ENCODE assay signal across 8 mouse cellular contexts in genomic region chr9:57998032-57998659, GRCm38 (mm10). TPM values are rescaled to one million over a fixed set of nuclear protein-coding genes. Genes with fewer than 3 reads are reported as not detected.
DNase-seq lines count a peak whose midpoint lies in the region; ATAC-seq and TF ChIP-seq lines count a peak whose summit lies in the region.

No protein-coding gene starts in this region.

- H3K27ac ChIP-seq in forebrain, embryonic 11.5 days (ENCODE audit: low read depth, low read length) = no peak overlapping the region
- H3K27ac ChIP-seq in hindbrain, embryonic 13.5 days = no peak overlapping the region

- peaks cover 35% of the 10 kb centered on the region for H3K27me3 ChIP-seq in G1E (ENCODE audit: insufficient read depth, low read length)
- peaks cover 6% of the 10 kb centered on the region; the same call in 1 of the 2 replicates for H3K27me3 ChIP-seq in forebrain, embryonic 11.5 days (ENCODE audit: control insufficient read depth, insufficient read depth, low read length)
- H3K27me3 ChIP-seq in hindbrain, embryonic 13.5 days = peaks cover 39% of the 10 kb centered on the region

- no peak overlapping the region for H3K9ac ChIP-seq in forebrain, embryonic 11.5 days (ENCODE audit: low read length)
- H3K9ac ChIP-seq in hindbrain, embryonic 13.5 days = peak overlapping the region; percentile 65

- peaks cover 9% of the 10 kb centered on the region for H3K4me1 ChIP-seq in G1E (ENCODE audit: insufficient read depth, low read depth, low read length)
- H3K4me1 ChIP-seq in forebrain, embryonic 11.5 days (replicated peaks; ENCODE audit: control insufficient read depth, insufficient read depth, low read length) = no peaks in the 10 kb centered on the region; the same call in 1 of the 2 replicates
- peaks cover 14% of the 10 kb centered on the region for H3K4me1 ChIP-seq in hindbrain, embryonic 13.5 days (replicated peaks)

- H3K4me3 ChIP-seq in G1E (ENCODE audit: low read depth, low read length) = peak overlapping the region; percentile 53; the same call in 1 of the 2 replicates
- H3K4me3 ChIP-seq in forebrain, embryonic 11.5 days (ENCODE audit: low read depth, low read length) = peak overlapping the region; percentile 11
- H3K4me3 ChIP-seq in hindbrain, embryonic 13.5 days = peak overlapping the region; percentile 38

- no peak for ATAC-seq in G1E (ENCODE audit: extremely low read depth, insufficient number of reproducible peaks, low FRiP score, poor library complexity, severe bottlenecking)
- ATAC-seq in forebrain, embryonic 11.5 days (replicated peaks; ENCODE audit: low FRiP score) = peak; percentile 82
- ATAC-seq in hindbrain, embryonic 13.5 days (ENCODE audit: low FRiP score) = peak; percentile 71

- no peaks in the 10 kb centered on the region for H3K9me3 ChIP-seq in G1E (replicated peaks)
- H3K9me3 ChIP-seq in forebrain, embryonic 11.5 days (ENCODE audit: control insufficient read depth, low read length) = no peaks in the 10 kb centered on the region
- no peaks in the 10 kb centered on the region for H3K9me3 ChIP-seq in hindbrain, embryonic 13.5 days

- peak; percentile 18; the same call in 1 of the 2 replicates for TF ChIP-seq CTCF in G1E (IDR thresholded peaks at IDR 0.05; ENCODE audit: low read depth, low read length)

- peak; percentile 59 for DNase-seq in G1E (ENCODE audit: low spot score)
- DNase-seq in c-Kit-negative CD71-positive TER-119-positive erythroid progenitor cells, embryonic 14.5 days (ENCODE audit: low read depth, low spot score) = peak; percentile 36
- DNase-seq in forebrain, embryonic 11.5 days (ENCODE audit: low spot score) = peak; percentile 69
- DNase-seq in layer of hippocampus, postnatal 36 days = peak; percentile 28 to 29
- peak; percentile 67 for DNase-seq in lung, postnatal 14 days
- DNase-seq in retina, postnatal 7 days (ENCODE audit: low read depth, low spot score) = peak; percentile 74
- no peak for DNase-seq in gastrocnemius, postnatal 4 days (ENCODE audit: low spot score in 2 of 2)

- H3K36me3 ChIP-seq in G1E (replicated peaks) = no peaks in the 10 kb centered on the region
- H3K36me3 ChIP-seq in forebrain, embryonic 11.5 days (ENCODE audit: control insufficient read depth, insufficient read depth, low read length) = no peaks in the 10 kb centered on the region
- H3K36me3 ChIP-seq in hindbrain, embryonic 13.5 days = no peaks in the 10 kb centered on the region

- WGBS in forebrain, embryonic 11.5 days = under 1% methylated on average over 20 of the region's 20 CpGs
- WGBS in hindbrain, embryonic 13.5 days = under 1% methylated on average over 20 of the region's 20 CpGs

- H3K4me2 ChIP-seq in forebrain, embryonic 11.5 days (ENCODE audit: low read depth, low read length, severe bottlenecking) = peak overlapping the region; percentile 47
- H3K4me2 ChIP-seq in hindbrain, embryonic 13.5 days = peak overlapping the region; percentile 70

RNA-seq across cellular contexts. Expression of gene Cyp11a1, which starts 8.1 kb away (rescaled TPM):
- total RNA-seq in G1E (2014; fragmentation: Nextera tagmentation) (0.68 and 1.7 TPM in 2 replicates), G1E (2017) (16.7 and 18.2 TPM in 2 replicates)
- polyA plus RNA-seq in G1E (2012) = 0.12 and 0.20 TPM in 2 replicates
- not detected in 2 replicates for polyA plus RNA-seq in forebrain, embryonic 11.5 days (2014; fragmentation: Nextera tagmentation; extraction: Ambion mirVana)
- polyA plus RNA-seq in hindbrain, embryonic 13.5 days (2015; fragmentation: Nextera tagmentation; extraction: Ambion mirVana) = 0.31 and 0.57 TPM in 2 replicates
- total RNA-seq in layer of hippocampus, postnatal 36 days (2021) = 1 to 10 TPM; 1.5 to 2.0 TPM
- total RNA-seq in gastrocnemius, postnatal 4 days (2021) = 1 to 10 TPM; 5.4 TPM

RNA-seq across cellular contexts. Expression of gene Sema7a, which starts 58.2 kb away (rescaled TPM):
- total RNA-seq in G1E (2014; fragmentation: Nextera tagmentation) (not detected in 2 replicates), G1E (2017) (not detected in 2 replicates)
- polyA plus RNA-seq in G1E (2012) = 0.01 TPM in 1 of 2 replicates, not detected in the other
- 0.52 and 1.3 TPM in 2 replicates for polyA plus RNA-seq in forebrain, embryonic 11.5 days (2014; fragmentation: Nextera tagmentation; extraction: Ambion mirVana)
- 2.9 and 4.2 TPM in 2 replicates for polyA plus RNA-seq in hindbrain, embryonic 13.5 days (2015; fragmentation: Nextera tagmentation; extraction: Ambion mirVana)
- 10 to 100 TPM; 87.3 to 90.3 TPM for total RNA-seq in layer of hippocampus, postnatal 36 days (2021)
- 10 to 100 TPM; 10.4 to 12.6 TPM for total RNA-seq in gastrocnemius, postnatal 4 days (2021)

Comparison
In these comparisons a context has a peak if more than half of its experiments do, and no peak if none do; other contexts are left out.
1. DNase-seq: peak in G1E (single experiment), c-Kit-negative CD71-positive TER-119-positive erythroid progenitor cells, embryonic 14.5 days (single experiment), forebrain, embryonic 11.5 days (single experiment), layer of hippocampus, postnatal 36 days (2 of 2), lung, postnatal 14 days (single experiment) and retina, postnatal 7 days (single experiment); none in gastrocnemius, postnatal 4 days (0 of 2).
2. RNA of gene Sema7a, which starts 58.2 kb away (total RNA-seq): 87.3 to 90.3 TPM in layer of hippocampus, postnatal 36 days and 10.4 to 12.6 TPM in gastrocnemius, postnatal 4 days; not detected in G1E; every median in the first group is over 4 times any median in the second.
3. Peak in every context shown above with its lines, with median percentiles within 50 percentile points of each other: H3K4me3 ChIP-seq.